Mouse (Mus musculus) ZHBTc4 (cell line): ENCODE measurements around the gene Hkdc1.

Experiments
- DNase-seq: peaks from one replicate; pipeline ENCODE4 v3.0.0-alpha.2; 2011; ENCODE audit warnings: low read depth, low spot score

Gene Hkdc1

DNA sequence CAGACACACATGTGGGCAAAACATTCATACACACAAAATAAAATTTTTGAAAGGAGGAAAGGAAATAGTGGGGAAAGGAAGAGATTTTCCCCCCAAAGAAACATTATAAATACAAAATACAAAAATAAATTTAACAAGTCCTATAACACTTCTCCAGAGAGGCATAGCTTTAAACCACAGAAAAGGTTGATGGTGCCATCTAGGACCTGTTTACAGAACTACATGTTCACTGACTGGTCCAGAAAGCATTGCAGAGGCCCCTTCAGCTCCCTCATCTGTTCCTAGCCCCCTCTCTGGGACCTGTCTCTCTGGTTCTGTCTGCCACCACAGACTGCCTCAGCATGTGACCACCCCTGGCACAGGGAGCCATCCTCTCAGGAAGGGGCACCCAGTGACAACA is 41.4 kb downstream of the Hkdc1 start:
- no peak for DNase-seq

DNA sequence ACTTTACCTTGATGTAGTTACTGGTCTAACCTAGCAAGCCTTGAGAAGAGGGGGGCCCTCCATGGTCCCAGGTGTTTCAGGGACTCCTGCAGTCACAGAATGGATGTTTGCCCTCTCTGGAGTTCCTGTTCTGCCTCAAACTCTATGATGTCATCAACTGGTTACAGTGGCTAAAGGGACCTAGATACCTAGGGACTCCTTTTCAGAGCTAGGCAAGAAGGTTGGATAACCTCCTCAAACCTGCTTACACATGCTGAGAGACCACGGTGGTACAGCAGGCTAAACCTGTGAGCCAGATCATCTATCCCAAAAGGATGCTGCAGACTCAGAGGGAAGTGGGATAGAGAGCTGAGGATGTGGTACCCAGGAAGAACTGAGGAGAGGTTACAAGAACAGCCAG is 42.5 kb downstream of the Hkdc1 start, which contains the start of gene Hk1:
Hk1 (minus strand) TSS at position 101 of the 400 bp plus-strand sequence.
- no peak for DNase-seq

DNA sequence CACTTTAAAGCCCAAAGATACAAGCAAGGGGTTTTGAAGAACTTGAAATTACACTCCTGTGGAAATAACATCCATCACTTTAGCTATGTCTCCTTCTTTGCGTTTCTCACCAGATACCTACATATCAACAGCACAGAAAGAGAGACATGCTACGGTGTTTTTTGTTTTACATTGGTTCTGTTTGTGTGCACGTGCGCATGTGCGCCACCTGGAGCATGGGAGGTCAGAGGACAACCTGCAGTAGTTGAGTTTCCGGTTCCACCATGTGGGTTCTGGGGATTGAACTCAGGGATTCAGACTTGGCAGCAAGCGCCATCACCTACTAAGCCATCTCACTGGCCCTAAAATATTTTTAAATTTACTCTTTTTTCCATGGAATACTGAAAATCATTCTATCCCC is 63.5 kb downstream of the Hkdc1 start:
- DNase-seq: peak; percentile 67

DNA sequence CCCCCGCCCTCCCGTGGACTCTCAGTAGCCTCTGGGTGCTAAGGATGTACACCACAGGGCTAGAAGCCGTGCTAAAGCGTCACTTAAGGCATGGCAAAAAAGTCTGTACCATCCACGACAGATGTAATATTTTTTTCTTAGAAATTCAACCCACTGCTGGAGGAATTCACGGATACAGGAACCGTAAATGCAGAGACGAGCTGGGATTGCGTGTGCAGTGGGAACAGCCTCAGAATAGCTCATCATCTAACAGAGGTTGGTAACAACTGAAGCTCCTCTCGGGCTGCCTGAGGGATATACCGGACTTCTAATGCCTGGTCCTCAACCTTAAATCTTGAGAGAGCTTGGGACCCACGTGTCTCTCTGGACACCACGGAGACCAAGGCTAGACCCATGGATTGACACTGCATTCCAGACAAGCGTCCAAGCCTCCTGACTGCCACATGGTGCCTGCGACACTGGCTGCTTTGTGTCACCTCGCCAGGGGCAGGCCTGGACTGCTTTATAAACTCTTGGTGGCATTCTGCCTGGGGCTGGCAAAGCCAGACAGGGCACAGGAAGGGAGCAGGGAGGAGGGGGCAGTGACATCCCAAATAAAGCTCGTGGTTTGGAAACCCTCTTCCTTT is 66.1 kb downstream of the Hkdc1 start:
- DNase-seq: no peak

DNA sequence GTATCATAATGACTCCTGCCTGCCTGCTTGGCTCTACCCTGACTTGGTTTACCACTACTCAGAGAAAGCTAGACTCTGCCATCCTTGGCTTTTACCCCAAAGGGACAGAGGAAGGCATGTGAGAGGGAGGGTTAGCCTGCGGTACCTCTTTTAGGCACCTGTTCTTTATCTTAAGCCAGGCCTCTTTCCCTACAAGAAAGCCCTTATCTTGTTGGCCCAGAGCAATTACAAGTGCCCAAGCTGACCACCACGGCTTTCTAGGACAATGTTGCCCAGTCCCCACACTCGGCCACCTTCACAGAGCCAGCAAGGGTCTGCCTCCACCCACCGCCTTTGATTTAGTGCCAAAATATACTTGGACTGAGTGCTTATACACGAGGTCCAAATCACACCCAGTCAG is 77.1 kb downstream of the Hkdc1 start:
- no peak for DNase-seq

DNA sequence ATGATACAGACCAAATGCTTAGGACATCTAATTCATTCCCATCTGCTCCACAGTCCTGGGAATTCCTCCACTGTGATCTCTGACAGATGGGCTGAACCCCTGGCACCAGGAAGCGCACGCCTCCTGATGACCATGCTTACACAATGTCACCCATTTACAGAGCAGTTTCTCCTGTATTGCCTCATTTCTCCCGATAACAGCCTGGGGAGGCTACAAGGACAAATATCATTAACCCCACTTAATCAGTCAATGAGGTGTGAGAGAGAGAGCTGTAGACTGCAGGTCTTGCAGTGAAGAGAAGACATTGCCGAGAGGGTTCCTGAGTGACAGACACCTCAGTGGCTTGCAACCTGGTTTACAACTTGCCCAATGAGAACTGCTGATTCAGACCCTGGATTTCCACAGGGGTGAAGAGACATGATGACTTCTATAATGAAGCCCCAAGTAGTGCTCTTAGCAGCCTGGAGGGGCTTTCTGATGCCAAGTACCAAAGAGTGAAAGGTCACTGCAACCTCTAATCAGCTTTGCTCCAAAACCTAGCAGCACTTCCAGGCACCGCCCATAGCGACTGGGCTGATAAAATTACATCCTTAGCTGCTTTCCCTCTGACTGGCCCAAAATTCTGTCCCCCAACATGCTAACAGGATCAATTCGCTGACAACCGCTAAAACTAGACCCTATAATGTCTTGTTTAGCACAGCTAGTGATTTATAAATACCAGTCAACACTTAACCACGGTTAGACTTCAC is 78.1 kb downstream of the Hkdc1 start:
- DNase-seq: no peak

DNA sequence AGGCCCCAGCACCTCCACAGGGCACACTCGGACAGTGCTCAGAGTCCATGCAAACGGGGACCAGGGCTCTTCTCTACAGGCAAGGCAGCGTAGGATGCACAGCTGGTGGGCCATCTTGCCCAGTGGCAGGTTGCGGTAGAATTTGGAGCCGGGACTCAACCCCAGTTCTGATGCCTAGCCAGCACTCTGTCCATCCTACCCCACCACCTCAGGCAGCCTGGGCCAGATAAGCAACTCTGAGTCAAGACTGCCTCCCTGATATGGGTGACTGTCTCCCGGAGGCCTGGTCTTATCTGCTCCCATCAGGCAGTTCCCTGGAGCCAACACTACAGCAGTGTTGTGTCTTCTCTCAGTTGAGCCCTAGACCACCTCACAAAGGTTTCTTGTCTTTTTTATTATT is 79.8 kb downstream of the Hkdc1 start:
- no peak for DNase-seq

DNA sequence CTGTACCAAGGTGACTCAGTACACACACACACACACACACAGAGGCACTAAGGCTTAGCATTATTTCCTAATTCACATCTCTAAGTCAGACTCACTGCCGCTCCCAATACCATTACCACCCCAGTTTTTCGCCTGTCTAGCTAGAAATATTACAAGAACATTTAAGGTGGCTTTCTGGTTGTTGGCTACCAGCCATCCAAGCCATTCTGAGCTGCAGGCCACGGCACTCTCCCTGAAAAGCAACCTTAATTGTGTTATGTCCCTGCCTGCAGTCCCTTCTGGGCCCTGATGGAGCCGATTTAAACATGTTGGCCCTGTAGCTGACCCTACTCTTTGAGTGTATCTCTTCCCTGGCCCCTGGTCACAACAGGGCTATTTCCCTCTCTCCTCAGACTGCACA is 80.3 kb downstream of the Hkdc1 start:
- DNase-seq: no peak

DNA sequence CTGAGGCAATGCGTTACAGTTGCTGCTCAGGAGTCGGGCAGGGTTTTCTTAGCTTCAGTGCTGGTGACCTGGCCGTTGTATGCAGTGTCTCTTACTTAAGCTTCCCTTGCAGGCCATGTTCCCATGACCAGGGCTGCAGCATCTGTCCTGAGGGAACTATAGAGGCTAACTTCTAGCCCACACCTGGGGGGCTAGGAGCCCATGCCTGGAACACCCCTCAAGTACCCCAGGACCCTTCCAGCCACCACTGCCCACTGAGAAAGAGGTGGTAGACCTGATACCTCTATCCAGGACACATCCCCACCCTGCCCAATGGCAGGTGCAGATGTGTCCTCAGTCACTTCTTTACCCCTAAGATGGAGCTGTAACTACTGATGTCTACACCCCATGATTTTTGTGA is 81.3 kb downstream of the Hkdc1 start:
- no peak for DNase-seq

DNA sequence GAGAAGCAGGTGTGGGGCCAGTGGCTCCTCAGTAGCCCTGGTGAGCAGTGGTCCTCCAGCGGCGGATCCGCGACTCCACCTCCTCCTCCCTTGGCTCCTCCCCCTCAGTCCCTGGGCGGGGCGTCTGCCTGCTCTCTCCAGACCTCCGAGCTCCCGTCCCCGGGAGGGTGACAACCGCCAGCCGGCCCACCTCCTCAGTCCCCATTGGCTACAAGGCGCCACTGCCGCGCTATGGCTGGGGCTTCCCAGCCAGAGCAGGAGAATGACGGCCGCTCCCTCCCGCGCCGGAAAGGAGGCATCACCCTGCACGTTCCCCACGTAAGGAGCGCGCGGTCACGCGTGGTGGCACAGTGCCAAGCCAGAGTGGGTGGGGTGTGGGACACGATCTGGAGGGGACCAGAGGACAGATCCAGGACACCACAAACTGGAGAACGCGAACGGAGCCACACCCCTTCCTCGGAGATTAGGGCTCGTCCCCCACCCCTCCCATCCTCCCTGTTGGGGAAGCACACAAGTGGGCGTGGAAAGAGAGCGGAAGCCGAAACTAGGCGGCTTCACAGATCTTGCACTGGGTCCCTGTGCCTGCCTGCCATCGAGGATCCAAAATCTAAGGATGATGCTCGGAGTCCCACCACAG is 82.1 kb downstream of the Hkdc1 start:
- peak; percentile 99 for DNase-seq

DNA sequence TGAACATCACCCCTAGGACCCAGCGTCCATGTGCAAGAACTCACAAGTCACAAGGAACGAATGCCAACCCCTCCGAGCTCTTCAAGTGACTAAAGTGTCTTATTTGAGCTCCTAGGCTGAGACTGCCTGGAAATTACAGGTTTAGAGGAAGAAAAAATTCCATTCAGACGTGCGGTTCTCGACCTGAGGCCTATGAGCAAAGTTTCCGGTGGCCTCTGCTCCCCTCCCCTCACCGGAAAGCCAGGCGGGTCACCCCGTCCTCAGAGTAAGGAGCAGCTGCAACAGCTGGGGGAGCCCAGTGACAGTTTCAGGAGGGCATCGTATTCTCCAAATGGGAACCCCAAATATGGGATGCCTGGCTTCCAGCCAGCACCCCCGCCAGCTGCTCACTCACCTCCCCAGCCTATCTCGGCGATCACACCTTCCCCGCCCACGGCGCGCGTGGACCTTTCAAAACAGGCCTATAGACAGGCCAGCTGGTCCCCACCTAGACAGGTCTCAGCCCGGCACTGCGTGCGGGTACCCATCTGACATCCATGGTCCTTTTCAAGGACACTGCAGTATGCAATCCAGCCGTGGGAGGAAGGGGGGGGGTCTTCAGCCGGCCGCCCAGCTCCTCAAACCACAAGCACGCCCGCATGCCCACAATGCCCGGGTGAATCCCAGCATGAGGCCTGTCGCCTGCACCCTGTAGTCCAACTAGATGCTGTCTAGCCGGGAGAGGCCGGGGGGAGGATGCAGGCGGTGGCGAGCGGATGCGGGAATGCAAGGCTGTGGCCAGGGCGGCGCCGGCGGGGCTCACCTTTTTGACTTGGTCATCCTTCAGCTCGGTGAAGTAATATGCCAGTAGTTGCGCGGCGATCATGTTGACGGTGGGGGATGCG is 82.8 kb downstream of the Hkdc1 start:
- DNase-seq: no peak

DNA sequence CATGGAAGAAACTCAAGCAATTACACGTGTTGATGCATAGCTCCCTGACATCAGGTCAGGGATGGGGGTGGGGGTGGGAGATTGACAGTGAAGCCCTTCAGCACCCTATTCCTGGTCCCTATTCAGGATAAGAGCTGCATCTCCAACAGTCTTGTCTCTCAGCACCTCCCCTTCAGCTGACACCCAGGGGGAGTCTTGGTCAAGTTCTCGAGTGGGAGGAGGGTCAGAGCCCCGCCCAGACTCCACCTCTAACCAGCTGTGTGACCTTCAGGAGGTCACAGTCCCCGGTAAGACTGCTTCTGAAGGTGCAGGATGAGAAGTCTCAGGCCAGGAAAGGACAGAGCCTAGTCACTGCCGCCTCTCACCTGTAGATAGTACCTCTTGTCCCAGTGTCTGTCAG is 83.7 kb downstream of the Hkdc1 start:
- peak; percentile 81 for DNase-seq

DNA sequence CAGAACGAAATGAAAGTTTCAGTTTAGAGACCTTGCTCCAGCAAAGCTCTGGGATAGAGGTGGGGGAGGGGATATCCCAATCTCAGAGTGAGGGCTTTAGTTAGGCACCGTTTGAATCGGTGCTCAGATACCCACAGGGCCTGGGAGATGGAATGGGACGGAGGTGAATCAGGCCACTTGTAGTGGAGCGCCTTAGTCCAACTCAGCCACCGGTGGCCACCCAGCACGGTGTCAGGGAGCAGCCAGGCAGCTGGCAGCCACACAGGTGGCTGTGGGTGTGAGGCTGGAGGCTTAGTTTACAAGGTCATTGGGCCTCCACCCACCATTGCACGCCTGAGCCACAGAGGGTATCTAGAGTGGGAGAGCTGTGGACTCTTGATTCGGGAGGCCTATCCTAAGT is 84.1 kb downstream of the Hkdc1 start:
- peak; percentile 70 for DNase-seq

DNA sequence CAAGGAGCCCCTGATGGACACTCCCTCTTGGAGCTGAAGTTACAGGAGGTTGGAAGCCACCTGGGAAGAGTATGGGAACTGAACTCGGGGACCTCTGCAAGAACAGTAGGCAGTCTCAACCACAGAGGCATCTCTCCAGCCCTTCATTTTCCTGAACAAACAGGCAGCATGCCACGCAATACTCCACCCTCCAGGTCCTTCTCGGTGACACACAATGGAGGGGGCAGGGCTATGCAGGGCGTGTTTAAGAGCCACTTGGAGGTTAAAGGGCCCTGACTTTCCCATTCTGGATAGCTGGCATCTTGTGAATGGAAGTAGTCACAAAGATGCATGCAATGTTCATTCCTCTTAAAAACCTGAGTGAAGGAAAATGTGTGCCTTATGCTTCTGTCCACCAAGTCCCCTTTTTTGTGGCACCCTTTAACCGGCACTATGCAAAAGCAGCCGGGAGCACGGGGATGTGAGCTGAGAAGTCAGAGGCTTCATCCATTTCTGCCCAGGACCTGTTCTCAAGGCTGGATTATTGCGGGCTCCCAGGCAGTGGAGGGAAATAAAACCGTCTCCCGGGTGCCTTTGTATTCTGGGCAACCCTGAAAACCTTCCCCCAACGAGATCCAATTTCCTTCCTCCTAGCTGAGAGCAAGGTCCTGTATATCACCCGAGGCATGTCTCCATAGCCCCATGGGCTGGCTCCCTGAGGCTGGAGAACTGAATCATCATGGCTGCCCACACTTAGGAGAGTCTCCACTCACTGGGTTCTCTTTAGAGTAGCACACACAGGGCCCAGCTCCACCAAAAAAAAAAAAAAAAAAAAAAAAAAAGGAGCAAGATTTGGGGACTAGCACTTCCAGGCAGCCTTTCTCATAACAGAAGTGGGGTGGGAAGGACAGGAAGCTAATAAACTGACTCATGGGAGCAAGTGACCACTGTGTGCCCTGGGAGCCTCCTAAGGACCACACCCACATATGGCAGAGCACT is 85.4 kb downstream of the Hkdc1 start:
- DNase-seq: peak; percentile 72

DNA sequence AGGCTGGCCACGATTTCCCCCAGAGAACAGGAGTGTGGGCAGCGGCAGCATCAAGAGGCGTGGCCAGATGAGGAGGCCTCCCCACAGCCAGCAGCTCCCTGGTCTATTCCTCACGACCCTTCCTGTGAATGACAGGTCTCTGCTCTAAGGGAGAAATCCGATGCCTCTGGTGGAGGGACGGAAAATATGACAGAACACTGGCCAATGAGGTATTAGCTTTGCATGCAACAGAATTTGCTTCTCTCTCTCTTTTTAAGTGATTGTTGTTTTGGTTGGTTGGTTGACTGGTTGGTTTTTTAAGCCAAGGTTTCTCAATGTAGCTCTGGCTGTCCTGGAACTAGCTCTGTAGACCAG is 86.9 kb downstream of the Hkdc1 start:
- DNase-seq: no peak

DNA sequence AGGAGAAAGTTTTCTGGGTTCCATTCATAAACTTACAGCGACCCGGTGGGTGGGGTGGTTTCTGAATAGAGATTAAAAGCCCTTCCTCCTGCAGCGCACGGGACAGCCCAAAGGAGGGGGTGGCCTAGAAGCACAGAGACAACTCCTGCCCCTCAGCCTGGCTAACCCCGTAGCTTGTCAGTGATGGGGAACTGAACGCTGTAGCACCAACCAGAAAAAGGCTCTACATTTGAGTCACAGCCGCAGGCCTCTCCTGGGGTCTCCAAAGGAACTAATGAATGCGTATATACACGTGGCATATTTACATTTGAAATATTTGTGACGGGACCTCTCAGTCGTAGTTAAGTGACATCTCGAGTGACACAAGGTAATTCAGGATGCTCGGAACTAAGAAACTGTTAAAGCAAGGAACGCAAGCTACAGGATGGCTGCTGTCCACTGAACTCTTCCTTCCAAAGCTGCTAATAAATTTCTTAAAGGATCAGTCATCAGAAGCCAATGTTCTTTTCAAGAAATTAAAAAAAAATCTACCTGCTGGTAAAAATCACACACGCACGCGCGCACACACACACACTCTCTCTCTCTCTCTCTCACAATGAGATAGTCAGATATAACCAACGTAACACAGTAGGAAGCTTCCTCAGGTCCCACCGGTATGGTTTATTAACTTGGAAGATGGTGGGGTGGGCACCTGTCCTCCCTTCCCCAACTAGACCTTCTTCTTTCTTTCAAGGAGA is 87.4 kb downstream of the Hkdc1 start:
- no peak for DNase-seq

DNA sequence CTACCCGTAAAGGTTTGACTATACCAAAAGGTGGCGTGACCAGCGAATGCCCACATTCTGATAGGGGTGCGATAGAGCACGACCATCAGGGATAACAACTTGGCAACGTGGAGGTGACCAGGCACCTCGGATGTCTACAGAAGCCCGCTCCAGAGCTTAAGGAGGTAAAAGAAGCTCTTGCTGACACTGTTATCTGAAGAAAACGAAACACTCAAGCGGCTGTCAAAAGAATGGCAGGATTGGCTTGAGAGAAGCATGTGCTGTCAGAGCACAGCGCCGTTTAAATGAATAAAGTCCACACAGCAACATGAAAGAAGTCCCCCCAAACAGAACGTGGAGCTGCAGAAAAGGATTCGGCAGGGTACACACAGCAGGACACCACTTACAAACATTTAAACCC is 89.0 kb downstream of the Hkdc1 start:
- no peak for DNase-seq
